Mouse (Mus musculus): ENCODE data around the gene Pdzd2.
A peak's percentile ranks its signal among the peaks of the same experiment; 100 is the strongest.

Gene Pdzd2

GRCm38 (mm10) chr15:12739277-12740247 is at the start of gene Pdzd2:
Pdzd2 (minus strand) TSS chr15:12739924.
- peak; percentile 61 for DNase-seq (ENCODE audit: low spot score)

GRCm38 (mm10) chr15:12789406-12789867 is 49.7 kb upstream of the Pdzd2 start:
- DNase-seq (ENCODE audit: low spot score): no peak

- no peak for DNase-seq (ENCODE audit: low spot score)
Measured at GRCm38 (mm10) chr15:12788536-12788935, 48.8 kb upstream of the Pdzd2 start.

GRCm38 (mm10) chr15:12781729-12782326 is 42.1 kb upstream of the Pdzd2 start:
- DNase-seq (ENCODE audit: low spot score): no peak

- no peak for DNase-seq (ENCODE audit: low spot score)
Measured at GRCm38 (mm10) chr15:12781296-12781695, 41.6 kb upstream of the Pdzd2 start.

- no peak for DNase-seq (ENCODE audit: low spot score)
Measured at GRCm38 (mm10) chr15:12774149-12774753, 34.5 kb upstream of the Pdzd2 start.

- no peak for DNase-seq (ENCODE audit: low spot score)
Measured at GRCm38 (mm10) chr15:12770958-12771357, 31.2 kb upstream of the Pdzd2 start.

GRCm38 (mm10) chr15:12766848-12767247 is 27.1 kb upstream of the Pdzd2 start:
- DNase-seq (ENCODE audit: low spot score): no peak

GRCm38 (mm10) chr15:12763147-12763546 is 23.4 kb upstream of the Pdzd2 start:
- no peak for DNase-seq (ENCODE audit: low spot score)

- DNase-seq (ENCODE audit: low spot score): no peak
Measured at GRCm38 (mm10) chr15:12762258-12762913, 22.7 kb upstream of the Pdzd2 start.

GRCm38 (mm10) chr15:12760747-12761146 is 21.0 kb upstream of the Pdzd2 start:
- no peak for DNase-seq (ENCODE audit: low spot score)

GRCm38 (mm10) chr15:12758461-12758860 is 18.7 kb upstream of the Pdzd2 start:
- no peak for DNase-seq (ENCODE audit: low spot score)

GRCm38 (mm10) chr15:12757757-12758156 is 18.0 kb upstream of the Pdzd2 start:
- no peak for DNase-seq (ENCODE audit: low spot score)

GRCm38 (mm10) chr15:12753201-12753600 is 13.5 kb upstream of the Pdzd2 start:
- no peak for DNase-seq (ENCODE audit: low spot score)

- DNase-seq (ENCODE audit: low spot score): no peak
Measured at GRCm38 (mm10) chr15:12750963-12751362, 11.2 kb upstream of the Pdzd2 start.

GRCm38 (mm10) chr15:12749549-12750301 is 10.0 kb upstream of the Pdzd2 start:
- no peak for DNase-seq (ENCODE audit: low spot score)

GRCm38 (mm10) chr15:12742117-12742906 is 2.6 kb upstream of the Pdzd2 start:
- DNase-seq (ENCODE audit: low spot score): no peak

GRCm38 (mm10) chr15:12738301-12739093 is 1.2 kb downstream of the Pdzd2 start:
- no peak for DNase-seq (ENCODE audit: low spot score)

GRCm38 (mm10) chr15:12735208-12735607 is 4.5 kb downstream of the Pdzd2 start:
- DNase-seq (ENCODE audit: low spot score): no peak

GRCm38 (mm10) chr15:12734221-12734620 is 5.5 kb downstream of the Pdzd2 start:
- no peak for DNase-seq (ENCODE audit: low spot score)

Measured in urinary bladder, postnatal 10 days (tissue).